Mouse (Mus musculus): ENCODE results near the gene Nmrk1.

Nmrk1 gene

GRCm38 (mm10) chr19:18617504-18617903 is 14.2 kb upstream of the Nmrk1 start:
- no peak for DNase-seq (ENCODE audit: low spot score in 2 of 2)

DNA sequence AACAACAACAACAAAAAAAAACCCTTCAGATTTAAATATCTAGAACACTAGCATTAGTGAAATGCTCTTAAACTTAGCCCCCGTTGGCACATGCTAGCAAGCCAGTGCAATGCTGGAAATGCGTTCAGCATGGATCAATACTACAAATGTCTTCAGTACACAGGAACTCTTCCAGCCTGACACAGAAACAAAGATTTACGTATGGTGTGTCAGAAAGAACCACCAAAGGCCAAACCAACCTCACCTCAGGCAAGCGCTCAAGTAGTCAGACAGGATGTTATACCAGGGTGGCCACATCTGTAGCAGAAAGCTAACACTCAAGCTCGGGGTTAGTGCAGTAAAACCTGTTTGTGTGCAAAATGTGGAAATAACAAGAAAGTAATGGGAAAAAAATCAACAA is 12.7 kb upstream of the Nmrk1 start:
- DNase-seq (ENCODE audit: low spot score in 2 of 2) = no peak

DNA sequence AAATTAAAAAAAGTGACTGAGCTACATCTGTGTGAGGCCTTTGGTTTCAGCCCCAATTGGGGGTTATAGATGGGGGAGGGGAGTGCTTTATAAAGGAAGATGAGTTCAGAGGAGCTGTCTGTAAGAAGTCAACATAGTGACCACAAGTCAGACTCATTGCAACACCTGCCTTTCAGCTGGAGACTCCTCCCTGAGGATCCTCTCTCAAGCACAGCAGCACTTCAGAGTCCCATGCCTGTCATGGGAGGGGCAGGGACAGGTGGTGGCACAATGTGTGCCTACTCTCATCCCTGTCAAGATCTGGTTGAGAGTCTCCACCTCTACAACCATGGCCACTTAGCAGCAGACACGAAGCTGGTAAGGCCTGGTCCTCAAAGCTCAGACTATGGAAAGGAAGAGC is 12.1 kb upstream of the Nmrk1 start:
- DNase-seq (ENCODE audit: low spot score in 2 of 2) = no peak

DNA sequence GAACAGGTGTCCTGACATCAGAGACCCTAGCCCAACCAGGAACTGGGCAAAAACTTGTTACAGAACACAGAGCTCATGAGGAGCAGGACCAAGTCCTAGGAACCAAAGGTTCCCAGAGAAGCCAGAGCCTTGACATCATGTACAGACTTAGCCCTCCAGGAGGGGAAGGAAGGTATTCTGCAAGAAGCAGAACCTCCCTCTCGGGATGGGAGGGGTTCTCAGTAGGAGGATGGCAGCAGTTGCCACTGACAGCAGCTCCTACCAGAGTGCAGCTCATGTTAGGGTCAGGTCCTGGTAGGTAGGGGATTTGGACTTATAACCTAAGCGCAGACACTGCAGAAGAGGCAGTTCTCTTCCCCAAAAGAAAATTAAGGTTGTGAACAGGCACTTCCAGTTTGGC is 7.9 kb upstream of the Nmrk1 start:
- no peak for DNase-seq (ENCODE audit: low spot score in 2 of 2)

DNA sequence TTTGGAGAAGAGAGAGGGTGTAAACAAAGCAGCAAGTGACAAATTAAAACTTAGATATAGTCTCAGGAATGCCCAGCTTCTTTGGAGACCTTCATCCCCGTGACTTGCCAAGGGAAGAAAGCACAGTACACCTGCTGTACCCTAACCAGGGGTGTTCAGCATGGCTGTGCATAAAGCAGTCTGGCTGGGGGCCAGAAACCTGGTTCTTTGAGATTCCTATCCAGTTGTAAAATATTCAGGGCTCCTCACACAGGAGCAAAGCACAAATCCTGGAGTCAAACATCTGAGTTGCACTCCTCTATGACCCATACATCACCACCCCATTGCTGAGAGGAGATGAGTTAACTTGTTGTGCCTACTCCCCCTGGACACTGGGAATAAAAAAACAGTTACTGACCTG is 2.2 kb upstream of the Nmrk1 start:
- no peak for DNase-seq (ENCODE audit: low spot score in 2 of 2)

DNA sequence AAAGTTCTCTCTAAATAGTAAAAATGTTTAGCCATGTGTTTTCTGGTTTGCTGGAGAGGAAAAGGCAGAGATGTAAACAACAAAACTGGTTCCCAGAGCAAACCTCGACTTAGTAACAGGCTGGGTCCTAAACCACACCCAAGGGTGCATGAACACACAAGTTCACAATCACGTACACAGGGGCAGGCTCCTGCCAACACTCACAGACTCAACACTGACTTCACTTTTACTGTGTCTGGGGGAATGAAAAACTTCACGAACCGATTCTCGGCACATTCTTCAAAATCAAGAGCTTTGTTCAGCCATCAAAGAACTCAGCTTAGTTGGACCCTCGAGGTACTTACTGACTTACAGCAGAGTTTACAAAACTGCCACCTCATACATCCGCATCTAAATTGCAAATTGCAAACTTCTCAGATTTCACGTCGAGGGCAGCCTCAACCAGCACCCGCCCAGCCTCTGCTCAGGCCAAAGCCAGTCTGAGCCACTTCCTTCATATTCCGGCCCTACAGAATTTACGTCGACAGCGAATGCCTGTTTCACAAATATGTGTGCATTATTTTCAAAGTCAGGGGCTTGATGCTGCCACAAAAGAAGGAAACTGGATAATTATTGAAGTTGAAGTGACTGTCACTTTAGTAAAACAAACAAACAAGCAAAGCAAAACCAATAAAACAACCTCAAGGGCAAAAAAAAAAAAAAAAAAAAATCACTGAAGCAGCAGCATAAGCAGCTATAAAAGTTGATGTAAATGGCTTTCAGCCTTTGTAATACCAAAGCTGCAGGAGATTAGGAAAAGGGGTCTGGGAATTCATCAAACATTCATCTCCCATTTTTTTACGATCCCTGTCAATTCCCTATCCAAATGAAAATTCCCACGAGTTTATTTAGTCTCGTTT is 1.3 kb upstream of the Nmrk1 start:
- no peak for DNase-seq (ENCODE audit: low spot score in 2 of 2)

GRCm38 (mm10) chr19:18631161-18631643 is 548 bp upstream of the Nmrk1 start:
- DNase-seq (ENCODE audit: low spot score in 2 of 2) = peak in 1 of 2 experiments; percentile 9

GRCm38 (mm10) chr19:18632231-18633185 is 758 bp downstream of the Nmrk1 start:
- DNase-seq (ENCODE audit: low spot score in 2 of 2) = no peak

- no peak for DNase-seq (ENCODE audit: low spot score in 2 of 2)
These were observed 6.2 kb downstream of the Nmrk1 start for GRCm38 (mm10) chr19:18637954-18638353.

DNA sequence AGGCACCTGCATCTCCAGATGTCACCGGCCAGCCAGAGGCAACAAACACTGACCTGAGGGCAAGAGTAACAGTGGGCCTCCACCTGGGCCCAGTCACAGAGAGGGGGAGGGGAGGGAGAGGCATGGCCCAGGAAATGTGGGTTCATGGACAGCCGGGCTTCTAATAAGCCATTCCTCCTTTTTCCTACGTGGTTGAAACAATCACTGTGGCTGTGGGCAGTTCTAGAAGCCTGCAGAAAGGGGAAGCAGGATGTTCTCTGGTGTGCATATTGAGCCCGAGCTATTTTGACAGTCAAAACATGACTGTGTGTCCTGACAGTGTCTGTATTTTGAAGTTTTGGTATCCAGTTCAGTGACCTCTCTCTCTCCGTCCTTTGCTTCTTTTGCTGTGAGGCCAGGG is 7.2 kb downstream of the Nmrk1 start:
- no peak for DNase-seq (ENCODE audit: low spot score in 2 of 2)

DNA sequence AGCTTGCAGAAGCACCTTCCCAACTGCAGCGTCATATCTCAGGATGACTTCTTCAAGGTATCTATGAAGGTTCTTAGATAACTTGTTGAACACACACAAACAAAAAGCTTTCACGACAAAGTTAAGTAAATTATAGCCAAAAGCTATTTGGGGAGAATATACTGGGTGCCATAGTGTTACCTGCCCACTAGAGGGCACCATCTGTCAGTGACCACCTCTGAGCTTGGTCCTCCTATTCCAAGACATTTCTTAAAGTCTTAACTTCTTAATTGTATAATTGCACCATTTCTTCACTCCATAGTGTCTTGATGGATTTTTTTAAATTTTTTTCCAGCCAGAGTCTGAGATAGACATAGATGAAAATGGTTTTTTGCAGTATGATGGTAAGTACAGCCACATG is 7.8 kb downstream of the Nmrk1 start:
- DNase-seq (ENCODE audit: low spot score in 2 of 2) = no peak

DNA sequence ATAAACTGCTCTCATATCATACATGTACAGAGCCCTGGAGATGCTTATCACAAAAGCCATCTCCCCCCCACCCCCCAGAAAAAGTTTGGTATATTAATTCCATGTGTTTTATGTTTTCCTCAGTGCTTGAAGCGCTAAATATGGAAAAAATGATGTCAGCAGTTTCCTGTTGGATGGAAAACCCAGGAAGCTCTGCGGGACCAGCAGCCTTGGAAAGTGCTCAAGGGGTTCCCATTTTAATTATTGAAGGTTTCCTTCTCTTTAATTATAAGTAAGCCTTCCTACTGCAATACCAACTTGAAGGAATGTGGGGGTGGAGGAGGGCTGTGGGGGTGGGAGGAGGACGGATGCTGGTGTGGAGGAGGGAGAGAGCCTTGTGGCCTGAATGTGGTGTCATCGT is 9.3 kb downstream of the Nmrk1 start:
- DNase-seq (ENCODE audit: low spot score in 2 of 2) = no peak

DNA sequence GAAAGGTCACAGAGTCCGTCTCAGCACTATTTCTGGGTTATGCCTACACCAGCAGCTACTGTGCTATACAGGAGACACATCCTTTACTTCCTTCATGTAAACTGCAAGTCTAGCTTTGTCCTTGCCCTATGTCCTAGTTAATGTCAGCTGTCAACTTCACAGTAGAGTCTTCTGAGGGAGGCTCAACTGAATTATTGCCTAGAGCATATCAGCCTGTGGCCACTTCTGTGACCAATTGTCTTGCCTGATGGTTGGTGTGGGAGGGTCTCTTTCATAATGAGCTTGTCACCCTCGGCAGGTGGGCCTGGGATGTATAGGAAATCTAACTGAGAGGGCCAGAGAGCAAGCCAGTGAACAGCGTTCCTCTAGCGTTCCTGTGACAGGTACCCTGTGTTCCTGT is 11.7 kb downstream of the Nmrk1 start:
- no peak for DNase-seq (ENCODE audit: low spot score in 2 of 2)

GRCm38 (mm10) chr19:18644084-18644483 is 12.3 kb downstream of the Nmrk1 start:
- no peak for DNase-seq (ENCODE audit: low spot score in 2 of 2)

GRCm38 (mm10) chr19:18646397-18646796 is 14.6 kb downstream of the Nmrk1 start:
- DNase-seq (ENCODE audit: low spot score in 2 of 2) = no peak

DNA sequence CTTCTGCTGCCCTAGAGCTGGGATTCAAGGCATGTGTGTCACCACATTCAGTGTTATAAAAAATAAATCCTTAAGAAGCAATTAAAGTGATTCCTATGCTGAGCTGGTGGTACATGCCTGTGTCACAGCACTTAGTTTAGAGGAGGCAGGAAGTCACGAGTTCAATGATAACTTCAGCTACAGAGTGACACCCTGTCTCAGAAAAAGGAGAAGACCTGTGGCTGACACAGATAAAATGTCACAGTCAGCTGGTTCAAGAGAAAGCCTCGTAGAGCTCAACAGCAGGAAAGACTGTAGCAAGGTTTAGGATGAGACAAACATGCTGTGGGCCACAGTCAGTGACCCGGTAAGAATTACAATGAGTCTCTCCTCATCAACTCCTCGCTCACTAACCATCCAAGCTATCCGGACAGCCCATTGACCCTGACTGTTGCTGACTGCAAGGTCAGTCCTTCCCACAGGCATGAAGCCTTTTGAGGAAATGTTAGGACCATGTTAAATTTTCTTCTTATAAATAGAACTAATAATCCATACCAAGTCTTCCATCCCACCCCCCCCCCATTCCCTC is 15.2 kb downstream of the Nmrk1 start:
- DNase-seq (ENCODE audit: low spot score in 2 of 2) = no peak

DNA sequence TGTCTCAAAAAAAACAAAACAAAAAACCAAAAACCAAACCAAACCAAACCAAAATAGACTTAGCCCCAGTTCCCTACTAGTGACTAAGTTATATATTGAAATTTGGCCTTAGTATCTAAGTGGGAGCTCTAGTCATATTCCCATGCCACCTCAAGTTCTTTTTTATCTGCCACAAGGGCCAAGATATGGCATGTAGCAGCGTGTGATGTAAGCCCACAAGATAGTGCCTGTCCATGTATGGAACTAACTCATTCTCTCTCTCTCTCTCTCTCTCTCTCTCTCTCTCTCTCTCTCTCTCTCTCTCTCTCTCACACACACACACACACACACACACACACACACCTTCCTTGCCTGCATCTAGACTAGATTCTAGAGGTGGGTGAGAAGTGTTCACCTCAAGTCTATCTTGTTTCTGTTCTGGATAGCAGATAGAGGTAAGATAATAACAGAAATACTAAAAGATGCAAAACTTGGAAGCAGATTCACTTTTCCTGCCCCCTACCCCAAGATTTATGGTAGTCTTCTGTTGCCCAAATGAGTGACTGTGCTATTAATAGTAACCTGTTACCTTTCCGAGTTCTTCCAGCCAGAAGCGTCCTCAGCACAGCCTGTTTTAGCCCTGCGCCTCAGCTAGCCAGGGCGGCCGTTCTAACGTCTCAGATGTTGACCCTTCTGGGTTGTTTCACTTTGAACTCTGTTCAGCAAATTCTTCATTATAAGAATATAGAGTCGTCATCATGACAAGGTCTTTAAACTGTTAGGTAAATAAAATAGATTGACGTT is 16.2 kb downstream of the Nmrk1 start:
- DNase-seq (ENCODE audit: low spot score in 2 of 2) = no peak

DNA sequence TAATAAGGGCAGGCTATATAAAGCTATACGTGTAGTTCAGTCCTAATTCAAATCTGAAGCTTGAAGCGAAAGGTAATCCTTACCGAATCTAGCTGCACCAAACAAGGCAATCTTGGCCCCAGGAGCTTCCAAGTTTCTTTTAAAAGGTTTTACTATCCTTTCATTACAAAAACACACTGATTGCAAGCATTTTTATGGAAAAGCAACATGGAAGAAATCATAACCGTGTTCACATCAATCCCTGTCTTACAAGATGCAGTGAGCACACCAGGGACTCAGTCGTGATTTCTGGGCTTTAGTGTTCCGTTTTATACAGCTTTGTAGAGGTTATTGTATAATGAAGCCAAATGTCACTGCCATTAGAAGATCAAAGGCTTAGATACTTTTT is 16.8 kb downstream of the Nmrk1 start:
- no peak for DNase-seq (ENCODE audit: low spot score in 2 of 2)

GRCm38 (mm10) chr19:18649955-18650354 is 18.2 kb downstream of the Nmrk1 start:
- DNase-seq (ENCODE audit: low spot score in 2 of 2) = no peak

GRCm38 (mm10) chr19:18650473-18650872 is 18.7 kb downstream of the Nmrk1 start:
- no peak for DNase-seq (ENCODE audit: low spot score in 2 of 2)

GRCm38 (mm10) chr19:18652592-18652991 is 20.8 kb downstream of the Nmrk1 start:
- no peak for DNase-seq (ENCODE audit: low spot score in 2 of 2)
